Mouse (Mus musculus) mature B cell (primary cell): ENCODE data around the gene Olfr171.
"Not testable (repeated sequence)": the region's sequence is repeated elsewhere in the genome, so short reads cannot be mapped to it uniquely, and the experiment has no call there.

ENCODE experiments used
- in situ Hi-C: fragments of 300-500 bp; cut with MboI; formaldehyde crosslinking; loops from 2 replicates; pipeline ENCODE4 v1.14.3; 2019

The Olfr171 gene

DNA sequence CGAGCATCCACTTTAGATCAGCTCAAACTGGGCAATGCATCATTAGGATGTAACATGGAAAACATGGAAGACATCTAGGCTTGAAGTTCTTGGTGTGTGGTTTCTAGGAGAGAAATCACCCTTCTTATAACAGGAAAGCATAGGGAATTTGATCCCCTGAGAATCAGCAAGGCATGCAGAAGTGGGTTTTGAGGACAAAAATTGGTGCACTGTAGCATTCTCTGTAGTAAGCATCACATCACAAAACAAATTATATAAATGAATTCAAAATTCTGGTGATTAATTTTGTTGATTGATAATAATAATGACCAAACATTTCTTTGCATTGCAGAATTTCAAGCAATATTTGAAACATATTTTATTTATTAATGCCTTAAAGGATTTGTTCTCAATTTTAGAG is at the start of gene Olfr171:
Olfr171 (minus strand) TSS at position 101 of the 400 bp plus-strand sequence.
- in situ Hi-C loops: no loop called here

GRCm38 (mm10) chr16:19670768-19671357 is 41.1 kb upstream of the Olfr171 start:
- in situ Hi-C loops: no loop called here

GRCm38 (mm10) chr16:19666312-19666711 is 36.6 kb upstream of the Olfr171 start:
- in situ Hi-C loops: no loop called here

DNA sequence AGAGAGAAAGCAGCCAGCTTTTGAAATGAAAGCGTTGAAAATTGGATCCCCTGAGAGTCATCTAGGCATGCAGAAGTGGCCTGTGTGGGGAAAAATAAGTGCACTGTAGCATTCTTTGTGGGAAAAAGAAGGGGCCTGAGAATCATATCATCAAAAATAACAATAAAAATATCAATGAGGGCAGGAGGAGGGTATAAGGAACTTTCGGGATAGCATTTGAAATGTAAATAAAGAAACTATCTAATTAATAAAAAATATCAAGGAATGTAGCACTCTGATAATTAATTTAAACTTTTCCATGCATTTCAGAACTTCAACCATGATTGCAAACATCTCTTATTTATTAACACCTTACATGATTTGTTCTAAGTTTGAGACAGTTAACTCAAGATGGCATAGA is 17.9 kb downstream of the Olfr171 start, which contains the start of gene Olfr170:
Olfr170 (minus strand) TSS at position 101 of the 400 bp plus-strand sequence.
- in situ Hi-C loops: not testable (repeated sequence)

GRCm38 (mm10) chr16:19603166-19603565 is 26.6 kb downstream of the Olfr171 start:
- in situ Hi-C loops: no loop called here
